Mouse (Mus musculus) frontal cortex, adult 2 months (tissue): ENCODE measurements around the gene Zcchc17. TPM values are rescaled to one million over a fixed set of nuclear protein-coding genes. Genes with fewer than 3 reads are reported as not detected.
A peak's percentile ranks its signal among the peaks of the same experiment; 100 is the strongest.

Experiments
- DNase-seq, 2 experiments: peaks; one replicate each; pipeline ENCODE4 v3.0.0; 2022; ENCODE audit warnings: low spot score in 1 of 2; ENCODE audit errors: extremely low spot score in 1 of 2
- polyA plus RNA-seq: library from polyadenylated mRNA; depleted of rRNA; stranded (reverse); fragments of >200 nt; gene quantifications from 2 replicates; pipeline ENCODE4 v1.2.3, GENCODE M21; 2012

The Zcchc17 gene
- polyA plus RNA-seq, 1 experiment = 80.2 TPM

- DNase-seq = no peak
These were observed 40.2 kb downstream of the Zcchc17 start for GRCm38 (mm10) chr4:130319564-130319963.

GRCm38 (mm10) chr4:130318122-130318521, 41.6 kb downstream of the Zcchc17 start:
- DNase-seq = no peak

- DNase-seq = no peak
These were observed 43.1 kb downstream of the Zcchc17 start for GRCm38 (mm10) chr4:130316691-130317090.

GRCm38 (mm10) chr4:130315771-130316527, 43.8 kb downstream of the Zcchc17 start:
- no peak for DNase-seq

DNA sequence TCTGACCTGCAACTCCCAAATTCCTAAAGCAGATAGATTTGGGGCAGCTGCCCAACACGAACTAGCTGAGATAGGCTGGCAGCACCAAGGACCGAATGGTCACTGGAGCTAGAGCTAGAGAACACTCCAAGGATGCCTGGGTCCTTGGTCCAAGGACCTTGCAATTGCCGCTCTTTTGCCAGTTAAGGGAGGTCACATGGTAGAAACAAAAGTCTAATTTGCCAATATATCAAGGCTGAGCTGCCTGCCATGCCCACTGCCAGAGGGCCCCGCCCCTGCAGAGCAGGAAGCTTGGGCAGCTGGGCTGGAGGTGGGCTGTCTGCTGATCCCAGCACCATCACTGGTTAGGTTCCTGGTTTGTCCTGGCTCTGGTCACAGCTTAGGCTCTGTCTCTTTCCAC, 46.2 kb downstream of the Zcchc17 start:
- no peak for DNase-seq

DNA sequence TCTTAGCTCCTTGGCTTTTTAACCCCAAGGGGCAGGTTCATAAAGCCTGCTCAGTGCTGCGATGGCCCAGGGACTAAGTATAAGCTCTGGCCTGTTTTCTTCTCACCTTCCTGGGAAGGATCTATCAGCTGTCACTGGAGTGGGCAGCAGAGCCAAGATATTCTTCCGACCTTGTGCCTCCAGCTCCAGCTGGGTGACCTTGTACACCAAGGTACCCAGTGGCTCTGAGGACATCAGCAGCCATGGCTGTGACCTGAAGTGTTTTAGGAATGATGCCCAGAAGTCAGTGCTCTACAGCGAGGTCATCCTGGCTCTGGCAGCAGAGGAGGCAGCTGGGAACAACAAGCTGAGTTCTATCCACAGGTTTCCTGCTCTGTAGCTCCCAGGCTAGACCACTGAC, 47.2 kb downstream of the Zcchc17 start:
- DNase-seq = no peak

DNA sequence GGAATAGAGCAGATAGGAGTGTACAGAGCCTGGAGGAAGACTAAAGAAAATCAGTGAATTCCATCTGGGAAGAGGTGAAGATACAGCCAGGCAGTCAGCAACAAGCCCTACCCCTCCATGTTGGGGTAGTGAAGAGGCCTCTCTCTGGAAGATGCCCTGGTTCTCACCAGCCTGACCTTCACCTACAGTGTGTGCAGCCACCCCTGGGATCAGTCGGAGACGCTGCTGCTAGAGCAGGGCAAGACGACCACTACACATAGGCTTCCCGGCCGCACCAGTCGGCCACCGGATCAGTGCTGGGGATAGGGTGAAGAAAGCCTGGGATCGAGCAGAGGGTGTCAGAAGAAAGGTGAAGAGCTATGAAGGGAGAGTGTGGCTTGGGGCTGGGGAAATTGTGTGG, 50.5 kb downstream of the Zcchc17 start:
- no peak for DNase-seq

- DNase-seq = peak; percentile 62 to 84
These were observed 51.3 kb downstream of the Zcchc17 start, which contains the start of the genes Fabp3 and Gm10570 for GRCm38 (mm10) chr4:130308231-130309081. TSS of gene Fabp3 (plus strand) at chr4:130308595. TSS of gene Gm10570 (minus strand) at chr4:130308674.

GRCm38 (mm10) chr4:130307851-130308230, 51.9 kb downstream of the Zcchc17 start:
- DNase-seq = peak in 1 of 2 experiments; percentile 53

DNA sequence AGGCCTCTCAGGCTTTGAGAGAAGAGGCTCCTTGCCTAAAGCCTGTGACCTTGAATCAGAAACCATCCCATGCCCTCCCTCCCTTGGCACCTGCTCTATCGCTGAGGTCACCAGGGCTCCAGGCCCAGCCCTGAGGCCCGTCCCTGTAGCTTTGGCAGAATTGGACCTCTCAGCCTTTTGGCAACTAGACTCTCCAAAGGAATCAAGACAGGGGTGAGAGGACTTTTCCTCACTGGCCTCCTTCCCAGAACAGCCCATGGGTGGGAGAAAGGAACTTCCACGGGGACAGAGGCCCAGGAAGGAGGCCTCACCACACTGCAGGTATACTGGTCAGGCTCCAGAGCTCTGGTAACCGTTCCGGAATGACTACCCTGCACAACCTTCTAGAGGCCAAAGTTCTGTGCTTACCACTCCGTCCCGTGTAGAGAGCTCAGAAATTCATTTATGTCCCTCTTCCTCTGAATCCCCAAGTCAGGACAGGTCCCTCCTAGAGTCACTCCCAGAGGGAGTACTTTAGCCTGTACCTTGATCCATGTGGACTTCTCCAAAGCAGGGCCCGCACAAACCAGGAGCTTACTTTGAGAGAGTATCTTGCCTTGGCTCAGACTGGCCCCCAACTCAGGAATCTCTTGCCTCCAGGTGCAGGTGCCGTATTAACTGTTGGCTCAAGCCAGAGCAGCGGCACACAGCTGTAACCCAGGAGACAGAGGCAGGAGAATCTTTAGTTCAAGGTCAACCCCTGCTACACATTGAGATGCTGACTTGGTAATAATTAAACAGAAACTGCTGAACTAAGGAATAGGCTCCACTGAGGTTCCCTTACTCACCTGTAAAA, 52.7 kb downstream of the Zcchc17 start:
- DNase-seq = no peak

GRCm38 (mm10) chr4:130304746-130305145, 55.0 kb downstream of the Zcchc17 start:
- DNase-seq = no peak

DNA sequence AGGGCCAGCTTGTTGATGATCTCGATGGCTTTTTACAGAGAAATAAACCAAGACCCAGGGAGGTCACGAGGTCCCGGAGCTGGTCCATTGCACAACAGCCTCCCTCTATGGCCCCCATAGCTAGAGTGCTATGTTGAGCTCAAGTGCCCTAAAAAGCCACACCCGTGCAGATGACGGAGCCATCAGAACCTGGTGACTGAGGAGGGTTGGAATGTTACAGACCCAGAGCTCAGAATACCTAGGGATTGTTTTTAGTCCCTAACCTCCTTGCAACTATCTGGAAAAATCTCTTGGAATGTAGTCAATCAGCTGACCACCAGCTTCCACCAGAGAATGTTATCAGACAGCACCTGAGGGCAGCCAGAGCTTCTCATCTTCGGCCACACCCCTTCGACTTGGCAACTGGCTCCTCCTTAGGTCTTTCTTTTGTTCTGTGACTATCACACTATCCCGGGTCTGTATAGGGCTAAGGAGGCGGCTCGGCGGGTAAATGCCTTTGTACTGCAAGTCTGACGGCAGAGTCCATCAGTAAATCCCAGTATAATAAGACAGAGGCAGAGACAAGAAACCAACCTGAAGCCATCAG, 57.4 kb downstream of the Zcchc17 start:
- DNase-seq = no peak

DNA sequence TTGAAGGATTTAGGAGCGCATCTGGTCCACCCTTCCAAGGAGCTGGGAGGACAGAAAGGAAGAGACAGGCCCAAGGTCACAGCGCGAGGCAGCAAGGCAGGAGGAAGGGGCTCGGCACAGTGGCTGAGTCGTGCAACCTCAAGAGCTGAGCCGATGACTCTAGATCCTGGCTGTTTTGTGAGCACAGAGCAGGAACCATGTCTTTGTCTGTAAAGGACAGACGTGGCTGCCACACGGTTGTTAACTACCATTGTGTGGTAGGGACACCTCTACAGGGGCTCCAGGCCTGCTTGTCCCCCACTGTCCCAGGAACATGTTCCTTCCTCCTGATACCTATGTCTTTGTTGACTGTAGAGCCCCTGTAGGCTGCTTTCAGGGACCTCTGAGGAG, 60.1 kb downstream of the Zcchc17 start:
- no peak for DNase-seq

DNA sequence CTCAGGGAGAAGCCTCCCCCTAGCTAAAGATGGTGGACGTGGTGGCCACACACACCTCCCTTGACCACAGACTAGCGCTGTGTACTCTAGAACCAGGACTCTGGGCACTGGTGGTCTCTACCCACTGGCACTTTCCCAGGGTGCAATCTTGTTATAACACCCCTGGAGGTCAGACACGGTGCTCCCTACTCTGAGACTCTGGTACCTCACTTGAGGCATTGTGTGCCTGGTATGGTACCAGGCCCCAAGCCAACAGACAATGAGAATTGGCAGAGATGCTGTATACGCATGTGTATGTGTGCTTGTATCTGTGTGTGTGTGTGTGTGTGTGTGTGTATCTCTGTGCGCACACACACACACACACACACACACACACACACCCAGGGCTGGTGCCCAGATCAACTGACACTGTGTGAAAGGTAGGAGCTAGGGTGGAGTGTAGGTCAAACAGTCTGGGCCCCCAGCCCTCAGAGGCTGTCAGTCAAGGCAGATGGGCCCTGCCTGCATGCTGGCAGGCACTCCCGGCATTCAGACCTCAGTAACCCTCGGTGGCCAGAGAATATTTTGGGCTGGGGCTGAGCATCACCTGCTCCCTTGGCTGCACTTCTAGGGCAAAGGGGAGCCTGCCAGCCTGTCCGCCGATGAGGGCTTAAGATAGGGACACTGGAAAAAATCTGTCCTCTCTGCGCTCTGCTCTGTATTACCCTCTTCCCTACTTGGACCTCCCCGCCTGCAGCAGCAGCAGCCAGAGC, 60.7 kb downstream of the Zcchc17 start:
- no peak for DNase-seq

GRCm38 (mm10) chr4:130297123-130297529, 62.6 kb downstream of the Zcchc17 start:
- DNase-seq = peak in 1 of 2 experiments; percentile 41

- DNase-seq = no peak
These were observed 63.3 kb downstream of the Zcchc17 start for GRCm38 (mm10) chr4:130296243-130296965.

GRCm38 (mm10) chr4:130295047-130295745, 64.5 kb downstream of the Zcchc17 start:
- no peak for DNase-seq

GRCm38 (mm10) chr4:130294513-130294912, 65.2 kb downstream of the Zcchc17 start:
- DNase-seq = no peak
